Mouse (Mus musculus) frontal cortex, adult 2 months (tissue): ENCODE measurements around the gene Pam16. TPM values are rescaled to one million over a fixed set of nuclear protein-coding genes. Genes with fewer than 3 reads are reported as not detected.

Source experiments
- DNase-seq, 2 experiments: peaks; one replicate each; pipeline ENCODE4 v3.0.0; 2022; ENCODE audit warnings: low spot score in 1 of 2; ENCODE audit errors: extremely low spot score in 1 of 2
- polyA plus RNA-seq: library from polyadenylated mRNA; depleted of rRNA; stranded (reverse); fragments of >200 nt; gene quantifications from 2 replicates; pipeline ENCODE4 v1.2.3, GENCODE M21; 2012

The Pam16 gene
- polyA plus RNA-seq, 1 experiment: 95.5 TPM

GRCm38 (mm10) chr16:4613736-4614135 is 11.1 kb downstream of the Pam16 start:
- no peak for DNase-seq

GRCm38 (mm10) chr16:4611676-4612075 is 13.1 kb downstream of the Pam16 start:
- DNase-seq: no peak

GRCm38 (mm10) chr16:4611193-4611592 is 13.6 kb downstream of the Pam16 start:
- no peak for DNase-seq

GRCm38 (mm10) chr16:4608532-4609059 is 16.2 kb downstream of the Pam16 start:
- DNase-seq: no peak

- peak; percentile 66 to 88 for DNase-seq
These were observed 16.8 kb downstream of the Pam16 start for GRCm38 (mm10) chr16:4607818-4608531.

- peak in 1 of 2 experiments; percentile 53 for DNase-seq
These were observed 18.2 kb downstream of the Pam16 start for GRCm38 (mm10) chr16:4606431-4607084.

- no peak for DNase-seq
These were observed 19.2 kb downstream of the Pam16 start for GRCm38 (mm10) chr16:4605514-4606131.

GRCm38 (mm10) chr16:4604293-4604837 is 20.4 kb downstream of the Pam16 start:
- DNase-seq: no peak

- DNase-seq: no peak
These were observed 21.3 kb downstream of the Pam16 start for GRCm38 (mm10) chr16:4603453-4603837.

GRCm38 (mm10) chr16:4602766-4603452 is 21.9 kb downstream of the Pam16 start:
- no peak for DNase-seq

GRCm38 (mm10) chr16:4602189-4602588 is 22.6 kb downstream of the Pam16 start:
- no peak for DNase-seq

- no peak for DNase-seq
These were observed 24.0 kb downstream of the Pam16 start for GRCm38 (mm10) chr16:4600701-4601310.

GRCm38 (mm10) chr16:4599616-4600015 is 25.2 kb downstream of the Pam16 start:
- no peak for DNase-seq

GRCm38 (mm10) chr16:4598891-4599543 is 25.8 kb downstream of the Pam16 start:
- DNase-seq: no peak

GRCm38 (mm10) chr16:4598041-4598440 is 26.7 kb downstream of the Pam16 start:
- no peak for DNase-seq

- DNase-seq: no peak
These were observed 27.5 kb downstream of the Pam16 start for GRCm38 (mm10) chr16:4597296-4597695.

- no peak for DNase-seq
These were observed 28.0 kb downstream of the Pam16 start for GRCm38 (mm10) chr16:4596836-4597235.

- DNase-seq: no peak
These were observed 28.6 kb downstream of the Pam16 start for GRCm38 (mm10) chr16:4596141-4596728.

- no peak for DNase-seq
These were observed 29.2 kb downstream of the Pam16 start for GRCm38 (mm10) chr16:4595527-4595963.
